Mouse (Mus musculus) forelimb bud, embryonic 11.5 days (tissue): ENCODE data around the gene Fgf10.

Experiments
- DNase-seq: peaks from one replicate; pipeline ENCODE4 v3.0.0-alpha.2; 2012; ENCODE audit warnings: low read depth, low spot score

Gene Fgf10

GRCm38 (mm10) chr13:118835078-118835477 lies 165.5 kb downstream of the Fgf10 start:
- no peak for DNase-seq
